ENCODE assay signal across 29 mouse cellular contexts in the genomic region with DNA sequence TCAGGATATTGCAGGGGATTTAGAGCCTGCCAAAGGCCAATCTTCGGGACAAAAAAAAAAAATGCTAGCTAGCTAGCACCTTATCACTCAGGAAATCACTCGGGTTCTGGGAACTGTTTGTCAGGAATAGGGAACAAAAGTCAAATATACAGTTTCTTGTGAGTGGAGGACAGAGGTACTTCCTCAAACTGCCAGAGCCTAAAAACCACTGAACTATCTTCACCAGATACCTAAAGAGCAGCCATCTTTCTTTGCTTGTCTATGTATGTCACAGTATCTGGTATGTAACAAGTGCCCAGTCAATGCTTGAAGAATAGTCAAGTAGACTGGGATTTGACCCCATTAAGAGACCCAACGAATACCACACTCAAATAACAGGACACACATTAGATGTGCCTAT. TPM values are rescaled to one million over a fixed set of nuclear protein-coding genes. Genes with fewer than 3 reads are reported as not detected.
DNase-seq lines count a peak whose midpoint lies in the region; ATAC-seq and TF ChIP-seq lines count a peak whose summit lies in the region.
"Had no signal": no experiment of that assay in that cellular context is flagged by ENCODE, and none has a peak within 500 bp of the region (broad histone marks: within the 10 kb centered on the region; RNA-seq: fewer than 3 reads in every experiment).

No protein-coding gene starts in this region.

- TF ChIP-seq EP300 in MEL (IDR thresholded peaks at IDR 0.05; ENCODE audit: low read depth in 1 of 2, low read length in 2 of 2): peak; percentile 9 to 27; a peak in 1 of 4 replicates
- TF ChIP-seq EP300 in heart, adult 2 months (IDR thresholded peaks at IDR 0.05; ENCODE audit: insufficient read depth, low read depth, low read length): no peak

- DNase-seq in MEL (ENCODE audit: low read depth, low spot score): peak; percentile 61
- no peak for DNase-seq in heart, adult 2 months
- no peak for DNase-seq in retina, embryonic 14.5 days (ENCODE audit: low spot score)
- no peak for DNase-seq in urinary bladder, adult 2 months (ENCODE audit: low spot score)
- DNase-seq: adrenal gland, adult 8-10 months; adrenal gland, postnatal 14 days; adrenal gland, postnatal 36 days; B cell, adult 2 months; cerebellum, adult 11-12 months; cerebellum, adult 2 months; cerebellum, adult 9-10 months; cerebellum, postnatal 10 days; cerebellum, postnatal 25 days; embryo, embryonic 11 days had no signal

- no peak for TF ChIP-seq POLR2A in MEL (IDR thresholded peaks at IDR 0.05; ENCODE audit: control insufficient read depth in 1 of 2, insufficient read depth in 1 of 2, low read depth in 1 of 2, low read length in 2 of 2, poor library complexity in 1 of 2)
- TF ChIP-seq POLR2A in heart, adult 2 months (IDR thresholded peaks at IDR 0.05; ENCODE audit: insufficient read depth, low read depth, low read length): no peak

- H3K27ac ChIP-seq in MEL (ENCODE audit: control insufficient read depth, low read depth, low read length): no peak overlapping the region
- no peak overlapping the region for H3K27ac ChIP-seq in heart, adult 2 months
- H3K27ac ChIP-seq: embryonic facial prominence, embryonic 13.5 days; embryonic facial prominence, embryonic 15.5 days; forebrain, embryonic 10.5 days; forebrain, embryonic 12.5 days had no signal

- WGBS in heart, adult 2 months: 27% methylated on average over 3 of the region's 3 CpGs

- TF ChIP-seq CTCF in MEL (IDR thresholded peaks at IDR 0.05 in 2 of 3, conservative IDR thresholded peaks at IDR 0.05 in 1 of 3; ENCODE audit: control insufficient read depth in 1 of 3, insufficient read depth in 1 of 3, low read depth in 2 of 3, low read length in 3 of 3, poor library complexity in 1 of 3, severe bottlenecking in 1 of 3): no peak
- no peak for TF ChIP-seq CTCF in heart, adult 2 months (IDR thresholded peaks at IDR 0.05)

- peaks cover 0 to 3% of the 10 kb centered on the region in 2 experiments; a peak in 1 of 4 replicates for H3K4me1 ChIP-seq in MEL (ENCODE audit: control insufficient read depth in 1 of 2, insufficient read depth in 2 of 2, low read length in 2 of 2)
- H3K4me1 ChIP-seq in heart, adult 2 months (ENCODE audit: control insufficient read depth, insufficient read depth, low read length): no peaks in the 10 kb centered on the region
- H3K4me1 ChIP-seq: embryonic facial prominence, embryonic 13.5 days; embryonic facial prominence, embryonic 15.5 days; forebrain, embryonic 10.5 days; forebrain, embryonic 12.5 days had no signal

- TF ChIP-seq RAD21 in MEL (IDR thresholded peaks at IDR 0.05; ENCODE audit: low read depth, low read length): no peak

- H3K79me2 ChIP-seq in MEL (ENCODE audit: control insufficient read depth, insufficient read depth, low read length, poor library complexity): no peaks in the 10 kb centered on the region
- H3K79me2 ChIP-seq in heart, adult 2 months (replicated peaks; ENCODE audit: control insufficient read depth, insufficient read depth, low read length): no peaks in the 10 kb centered on the region

- intact Hi-C loops in heart, adult 2 months (cut with DNase I): loop anchor here (5.0 kb wide), 1 partner anchor 74 kb away; no protein-coding TSS in a partner anchor

- H3K27me3 ChIP-seq in MEL (ENCODE audit: control insufficient read depth in 1 of 2, insufficient read depth in 2 of 2, low read length in 2 of 2): no peaks in the 10 kb centered on the region
- H3K27me3 ChIP-seq in heart, adult 2 months (ENCODE audit: control insufficient read depth, insufficient read depth, low read length): no peaks in the 10 kb centered on the region
- H3K27me3 ChIP-seq: CH12.LX; embryonic facial prominence, embryonic 15.5 days had no signal

- ATAC-seq in common myeloid progenitor, adult 5-6 weeks (replicated peaks; ENCODE audit: low read depth, poor library complexity, severe bottlenecking): peak; percentile 58; the same call in 1 of the 2 replicates
- 0 out of 2 replicates have a peak, but pooled peaks have one; percentile 39 for ATAC-seq in megakaryocyte progenitor cell, adult 5-6 weeks (replicated peaks; ENCODE audit: poor library complexity)
- ATAC-seq: activated CD4-positive, CD25-positive, alpha-beta regulatory T cell, adult 4 months; CD4-positive, CD25-positive, alpha-beta regulatory T cell, adult 4 months; forebrain, embryonic 14.5 days; forebrain, embryonic 16.5 days; Patski had no signal

- no peak overlapping the region for H3K9ac ChIP-seq in MEL (ENCODE audit: control insufficient read depth, low read depth, low read length, poor library complexity, severe bottlenecking)
- no peak overlapping the region for H3K9ac ChIP-seq in heart, adult 2 months (ENCODE audit: low read depth, low read length)
- H3K9ac ChIP-seq: embryonic facial prominence, embryonic 13.5 days; embryonic facial prominence, embryonic 15.5 days; forebrain, embryonic 12.5 days had no signal

- no peak overlapping the region for H3K4me3 ChIP-seq in MEL (ENCODE audit: control insufficient read depth in 1 of 2, insufficient read depth in 1 of 2, low read depth in 2 of 2, low read length in 2 of 2)
- no peak overlapping the region for H3K4me3 ChIP-seq in heart, adult 2 months
- H3K4me3 ChIP-seq: embryonic facial prominence, embryonic 13.5 days; embryonic facial prominence, embryonic 15.5 days; erythroblast, embryonic 14.5 days; forebrain, embryonic 10.5 days; forebrain, embryonic 12.5 days had no signal

- peaks cover 0 to 8% of the 10 kb centered on the region in 2 experiments; a peak in 1 of 4 replicates for H3K36me3 ChIP-seq in MEL (ENCODE audit: control insufficient read depth in 1 of 2, insufficient read depth in 2 of 2, low read length in 2 of 2)
- no peaks in the 10 kb centered on the region for H3K36me3 ChIP-seq in heart, adult 2 months (ENCODE audit: control insufficient read depth, insufficient read depth, low read length)
- H3K36me3 ChIP-seq: embryonic facial prominence, embryonic 13.5 days; embryonic facial prominence, embryonic 15.5 days; forebrain, embryonic 10.5 days; forebrain, embryonic 12.5 days; G1E had no signal

- no peaks in the 10 kb centered on the region for H3K9me3 ChIP-seq in MEL (replicated peaks; ENCODE audit: insufficient read depth, low read length)
- H3K9me3 ChIP-seq: embryonic facial prominence, embryonic 13.5 days; embryonic facial prominence, embryonic 15.5 days; forebrain, embryonic 10.5 days; forebrain, embryonic 12.5 days; G1E had no signal

TF ChIP-seq in MEL, 35 proteins besides CTCF, POLR2A, EP300 and RAD21:
- no peak for TF ChIP-seq ZC3H11A (IDR thresholded peaks at IDR 0.05; ENCODE audit: low read depth, low read length)
- TF ChIP-seq UBTF (IDR thresholded peaks at IDR 0.05; ENCODE audit: borderline replicate concordance, insufficient read depth, low read depth, low read length): no peak
- TF ChIP-seq MEF2A (IDR thresholded peaks at IDR 0.05; ENCODE audit: extremely low read depth, insufficient replicate concordance, low read depth, low read length, poor library complexity, severe bottlenecking): no peak
- peak; percentile 76 for TF ChIP-seq ZNF384 (IDR thresholded peaks at IDR 0.05; ENCODE audit: low read depth, low read length)
- TF ChIP-seq TBP (IDR thresholded peaks at IDR 0.05; ENCODE audit: low read depth, low read length): peak; percentile 84
- peak; percentile 47 for TF ChIP-seq GATA1 (IDR thresholded peaks at IDR 0.05; ENCODE audit: low read depth, low read length)

RNA-seq across cellular contexts. Expression of gene AU015836, which starts 10.0 kb away (rescaled TPM):
- not detected in 2 replicates for total RNA-seq in MEL (2012; rRNA removed)
- not detected for polyA plus RNA-seq in MEL (2012; ENCODE audit: insufficient read depth in 1 of 2, insufficient read length in 2 of 2, low read depth in 1 of 2, low replicate concordance in 2 of 2, missing spikeins in 1 of 2)
- not detected in 2 replicates for total RNA-seq in common myeloid progenitor, adult 5-6 weeks (2017)
- not detected in 2 replicates for total RNA-seq in megakaryocyte progenitor cell, adult 5-6 weeks (2015)
- total RNA-seq in megakaryocyte progenitor cell, adult 5-6 weeks (2017): not detected in 2 replicates
- total RNA-seq in heart, adult 2 months (2021): not detected
- polyA plus RNA-seq in heart, adult 2 months (2012; rRNA removed): not detected in 2 replicates
- polyA plus RNA-seq in urinary bladder, adult 2 months (2012; rRNA removed): not detected in 2 replicates
- total RNA-seq: adrenal gland, adult 18-20 months; adrenal gland, adult 8-10 months; adrenal gland, postnatal 14 days; adrenal gland, postnatal 36 days; CH12.LX; G1E had no signal
- polyA plus RNA-seq: activated CD4-positive, CD25-positive, alpha-beta regulatory T cell, adult 4 months; CD4-positive, CD25-positive, alpha-beta regulatory T cell, adult 4 months; cerebellum, adult 2 months; embryonic facial prominence, embryonic 13.5 days; embryonic facial prominence, embryonic 15.5 days; erythroblast, embryonic 14.5 days; forebrain, embryonic 10.5 days; forebrain, embryonic 12.5 days; forebrain, embryonic 14.5 days; forebrain, embryonic 16.5 days; G1E; Patski had no signal
